Mouse (Mus musculus): ENCODE data around the gene Cacybp. TPM values are rescaled to one million over a fixed set of nuclear protein-coding genes. Genes with fewer than 3 reads are reported as not detected.

Gene Cacybp
- total RNA-seq, 2 experiments from 2014 or later = 235 to 361 TPM

Other genes with a start within 250 kb of the Cacybp start
- gene 4930523C07Rik, start 168.5 kb downstream of the Cacybp start, total RNA-seq (2014; fragmentation: Nextera tagmentation) = 14.5 and 28.5 TPM in 2 replicates
- gene 4930523C07Rik, start 168.5 kb downstream of the Cacybp start, total RNA-seq (2017) = 21.3 and 27.3 TPM in 2 replicates
- gene Tnn, start 59.3 kb downstream of the Cacybp start, total RNA-seq (2014; fragmentation: Nextera tagmentation) = not detected in 2 replicates
- not detected in 2 replicates for gene Tnn, start 59.3 kb downstream of the Cacybp start, total RNA-seq (2017)
- gene Mrps14, start 17.7 kb downstream of the Cacybp start, total RNA-seq (2014; fragmentation: Nextera tagmentation) = 103 and 153 TPM in 2 replicates
- gene Mrps14, start 17.7 kb downstream of the Cacybp start, total RNA-seq (2017) = 113 and 118 TPM in 2 replicates